Mouse (Mus musculus) liver, postnatal 0 days (tissue): ENCODE data around the gene Wdtc1.

ENCODE experiments used
- CTCF ChIP-seq: sonication (generic); IDR thresholded peaks from 2 replicates; pipeline ENCODE4 v1.5.1; 2016; ENCODE audit warnings: antibody characterized with exemption, low read depth
- EP300 ChIP-seq: IDR thresholded peaks from 2 replicates; pipeline ENCODE4 v1.6.1; 2016; ENCODE audit warnings: antibody characterized with exemption, low read depth, mild to moderate bottlenecking

DNA sequence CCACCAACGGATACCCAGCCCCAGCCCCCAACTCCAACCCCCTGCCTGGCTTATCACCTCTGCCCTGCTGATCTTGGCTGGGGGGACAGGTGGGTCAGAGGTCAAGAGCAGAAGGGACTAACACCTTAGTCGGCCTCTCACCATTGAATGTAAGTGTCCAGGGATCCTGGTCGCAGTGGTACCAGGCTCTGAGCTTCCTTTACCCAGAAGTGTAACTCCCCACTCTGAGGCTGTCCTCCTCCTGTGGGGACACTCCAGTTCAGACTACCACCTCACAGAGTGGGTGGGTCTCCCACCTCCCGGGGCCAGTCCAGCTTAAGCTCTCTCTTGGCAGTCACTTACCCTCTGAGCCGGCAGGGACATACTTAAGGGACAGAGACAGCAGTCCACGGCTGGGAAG, 97.9 kb downstream of the Wdtc1 start:
- TF ChIP-seq CTCF, result no peak
- no peak for TF ChIP-seq EP300
